Mouse (Mus musculus) thymus, postnatal 0 days (tissue): Measurements from ENCODE around the gene Hsd17b12. TPM values are rescaled to one million over a fixed set of nuclear protein-coding genes. Genes with fewer than 3 reads are reported as not detected.

Source experiments
- DNase-seq: peaks from one replicate; pipeline ENCODE4 v3.0.0-alpha.2; 2015; ENCODE audit warnings: low spot score
- polyA plus RNA-seq: library from polyadenylated mRNA; unstranded; fragments of >200 nt; fragmentation: Nextera tagmentation; extraction: Ambion mirVana; gene quantifications from 2 replicates; pipeline ENCODE4 v1.2.1, GENCODE M21; 2015

Gene Hsd17b12
- polyA plus RNA-seq = 68.8 and 73.6 TPM in 2 replicates

DNA sequence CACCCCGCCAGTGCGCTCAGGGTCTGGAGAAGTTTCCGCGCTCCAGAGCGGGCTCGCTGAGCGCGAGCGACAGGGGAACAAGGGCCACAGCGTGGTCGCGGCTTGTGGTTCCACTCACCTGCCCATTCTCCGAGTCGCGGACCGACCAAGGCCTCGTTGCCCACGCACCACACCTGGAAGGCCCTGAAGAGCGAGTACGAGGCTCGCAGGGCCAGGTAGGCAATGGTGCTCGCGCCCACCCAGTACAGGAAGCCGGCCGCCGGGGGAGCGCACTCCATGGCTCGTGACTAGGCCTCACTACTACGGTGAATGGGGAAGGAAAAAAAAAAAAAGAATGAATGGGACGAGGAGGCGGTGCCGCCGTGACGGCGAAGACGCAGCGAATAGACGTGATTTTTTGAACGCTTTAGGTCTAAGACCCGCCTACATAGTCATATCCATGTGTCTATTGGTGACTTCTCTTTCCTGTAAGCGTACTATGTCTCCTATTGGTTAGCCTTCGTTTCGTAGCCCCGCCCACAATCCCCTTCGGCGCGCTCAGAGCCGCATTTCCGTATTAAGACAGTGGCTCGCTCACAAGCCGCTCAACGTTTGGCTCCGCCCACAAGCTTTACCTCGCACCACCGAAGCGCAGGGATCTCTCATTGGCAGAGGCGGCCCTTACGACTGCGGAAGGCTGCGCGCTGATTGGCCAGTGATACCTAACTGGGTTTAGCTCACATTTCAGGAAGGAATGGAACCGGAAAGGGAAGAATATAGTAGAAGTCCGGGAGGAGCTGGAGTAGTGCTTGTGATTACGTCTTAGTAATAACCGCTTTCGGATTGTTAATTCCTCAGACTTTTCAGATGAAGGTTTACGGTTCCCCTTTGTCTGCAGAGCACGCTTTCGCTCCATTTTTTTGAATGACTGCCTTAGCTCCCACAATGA lies at the start of gene Hsd17b12:
Gene Hsd17b12, minus strand, starts transcription at position 373 of the 928 bp plus-strand sequence.
- peak; percentile 100 for DNase-seq

DNA sequence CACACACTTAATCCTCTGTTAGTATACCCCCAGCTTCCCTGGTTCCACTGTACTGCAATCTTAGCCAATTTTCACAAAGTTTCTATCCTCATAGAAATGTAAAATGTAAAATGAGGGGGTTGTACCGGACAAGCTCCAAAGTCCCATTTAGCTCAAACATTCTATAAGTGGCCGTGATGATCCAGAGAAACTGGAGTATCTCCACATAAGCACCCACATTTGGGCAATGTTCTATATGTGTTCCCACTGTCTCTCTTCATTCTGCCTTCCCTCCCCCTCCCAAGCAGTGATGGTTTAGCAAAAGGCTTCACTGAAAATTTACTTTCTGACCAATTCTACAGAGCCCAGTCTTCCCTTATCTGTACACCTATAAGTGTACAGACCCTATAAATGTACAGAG lies 27.1 kb upstream of the Hsd17b12 start:
- DNase-seq = no peak

DNA sequence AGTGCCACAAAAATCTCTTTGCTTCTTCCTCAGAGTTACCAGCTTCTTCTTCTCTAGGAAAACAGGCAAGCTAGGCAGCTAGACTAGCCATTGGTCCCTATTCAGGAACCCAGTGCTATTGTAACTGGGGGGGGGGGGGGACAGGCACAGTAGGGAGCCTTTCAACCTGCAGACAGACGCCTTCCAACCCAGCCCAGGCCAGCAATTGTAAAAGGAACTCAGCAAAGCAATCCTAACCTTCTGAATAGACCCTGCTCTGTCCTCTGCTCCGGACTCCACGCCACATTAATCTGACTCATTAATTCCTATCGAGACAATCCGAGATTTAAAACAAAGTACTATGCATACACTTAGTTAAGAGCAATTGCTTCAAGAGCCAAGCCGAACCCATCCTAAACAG lies 26.4 kb upstream of the Hsd17b12 start:
- no peak for DNase-seq

DNA sequence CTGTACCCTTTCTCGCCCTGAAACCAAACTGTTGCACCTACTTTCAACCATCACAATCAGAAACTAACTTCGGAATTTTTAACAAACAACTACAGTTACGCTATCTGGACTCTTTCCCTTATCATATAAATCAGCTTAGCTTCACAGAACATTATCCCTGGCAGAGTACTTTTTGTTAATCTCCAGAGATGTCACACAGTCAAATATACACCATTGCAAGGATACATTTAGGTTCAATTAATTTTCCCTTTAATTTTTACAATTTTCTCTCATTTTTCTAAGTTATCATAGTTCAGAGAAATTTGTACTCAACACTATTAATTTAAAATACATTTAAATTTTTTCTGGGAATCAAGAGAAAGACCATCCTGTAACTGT lies 21.3 kb upstream of the Hsd17b12 start:
- no peak for DNase-seq

DNA sequence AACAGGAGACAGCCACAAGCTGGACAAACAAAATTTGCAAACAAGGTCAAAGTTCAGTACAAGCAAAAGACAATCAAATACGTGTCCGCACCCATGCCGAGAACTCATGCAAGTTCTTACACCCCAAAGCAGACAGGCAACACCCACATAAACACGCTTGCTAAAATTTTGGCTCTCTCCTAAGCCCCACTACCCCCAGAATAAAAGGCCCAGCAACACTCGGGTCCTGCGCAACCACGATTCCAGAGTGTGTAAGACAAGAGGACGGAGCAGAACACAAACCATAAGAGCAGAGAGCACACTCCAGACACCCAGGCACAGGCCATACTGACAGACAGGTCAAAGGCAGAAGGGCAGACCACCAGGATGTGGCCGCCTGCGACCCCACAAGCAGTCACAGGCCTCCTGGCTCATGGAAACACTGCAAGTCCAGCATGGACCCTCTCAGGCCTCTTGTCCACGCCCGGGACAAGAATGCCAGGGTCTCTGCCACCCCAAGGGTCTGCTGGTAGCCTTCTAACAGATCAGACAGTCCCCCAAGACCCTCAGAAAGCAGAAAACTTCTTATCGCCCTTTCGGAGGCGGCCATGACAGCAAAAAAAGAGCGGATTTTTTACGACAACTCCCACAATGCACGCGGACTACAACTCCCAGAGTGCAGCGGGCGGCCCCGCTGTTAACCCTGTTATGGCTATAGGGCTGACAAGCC lies 20.7 kb upstream of the Hsd17b12 start:
- DNase-seq = peak; percentile 87

DNA sequence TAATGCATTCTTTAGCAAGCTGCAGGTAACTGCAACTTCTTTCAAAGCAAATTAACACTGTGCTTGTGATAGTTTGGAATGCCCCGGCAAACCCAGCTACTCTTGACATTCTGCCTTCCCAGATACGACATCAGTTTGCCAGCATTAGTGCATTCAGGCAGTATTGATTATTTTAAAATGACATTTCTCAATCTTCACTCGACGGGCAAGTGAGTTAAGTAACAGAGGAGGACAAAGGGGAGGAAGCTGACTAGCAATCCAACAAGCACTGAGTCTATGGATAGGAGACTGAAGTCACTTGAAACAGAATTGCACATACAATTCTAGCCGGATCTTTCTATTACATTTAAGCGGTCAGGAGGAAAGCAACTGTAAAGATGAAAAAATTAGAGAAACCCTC lies 19.5 kb upstream of the Hsd17b12 start:
- DNase-seq = no peak

DNA sequence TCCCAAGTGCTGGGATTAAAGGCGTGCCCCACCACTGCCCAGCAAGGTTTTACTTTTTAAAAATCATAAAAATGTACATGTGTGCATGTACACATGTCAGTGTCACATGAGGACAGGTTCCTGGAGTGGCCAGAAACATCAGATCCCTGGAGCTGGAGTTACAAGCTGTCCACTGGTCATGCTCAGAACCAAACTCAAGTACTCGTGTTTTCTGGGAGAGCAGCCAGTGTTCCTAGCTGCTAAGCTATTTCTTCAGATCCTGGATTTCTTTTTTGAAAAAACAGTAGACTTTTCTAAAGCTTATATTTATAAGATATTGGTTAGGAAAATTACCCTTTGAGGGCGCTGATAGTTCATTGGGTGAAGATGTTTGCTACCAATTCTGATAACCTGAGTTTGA lies 18.6 kb upstream of the Hsd17b12 start:
- DNase-seq = no peak

DNA sequence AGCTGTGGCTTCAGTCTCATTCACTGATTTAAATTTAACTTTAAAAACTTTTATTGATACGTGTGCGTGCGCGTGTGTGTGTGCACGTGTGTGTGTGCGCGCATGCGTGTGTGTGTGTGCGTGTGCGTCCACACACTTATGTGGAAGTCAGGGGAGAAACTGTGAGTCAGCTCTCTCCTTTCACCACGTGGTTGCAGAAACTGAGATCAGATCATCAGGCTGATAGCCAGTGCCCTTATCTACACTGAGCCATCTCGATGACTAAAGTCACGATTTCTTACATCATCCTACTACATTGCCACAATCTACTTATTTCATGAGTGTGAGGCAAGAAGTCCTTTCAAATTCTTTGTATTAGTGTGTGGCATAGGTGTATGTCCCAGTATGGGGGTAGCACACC lies 15.8 kb upstream of the Hsd17b12 start:
- no peak for DNase-seq

DNA sequence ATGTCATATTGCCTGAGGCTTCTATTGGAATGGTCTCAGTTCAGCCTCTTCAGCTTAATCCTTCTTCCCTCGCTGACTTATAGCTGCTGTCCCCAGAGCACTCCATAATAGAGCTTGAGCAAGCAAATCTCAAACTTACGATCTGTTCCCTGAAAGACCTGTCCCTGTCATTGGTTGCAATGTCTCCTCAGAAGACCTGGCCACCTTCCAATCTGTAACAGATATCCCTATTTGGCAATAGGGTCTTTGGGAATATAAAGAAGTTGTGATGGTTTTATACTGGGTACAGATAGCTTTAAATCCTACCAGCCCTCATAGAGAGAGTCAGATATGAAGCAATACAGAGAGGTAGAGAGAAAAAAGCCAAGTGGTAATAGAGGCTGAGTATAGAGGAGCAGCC lies 5.4 kb upstream of the Hsd17b12 start:
- no peak for DNase-seq

DNA sequence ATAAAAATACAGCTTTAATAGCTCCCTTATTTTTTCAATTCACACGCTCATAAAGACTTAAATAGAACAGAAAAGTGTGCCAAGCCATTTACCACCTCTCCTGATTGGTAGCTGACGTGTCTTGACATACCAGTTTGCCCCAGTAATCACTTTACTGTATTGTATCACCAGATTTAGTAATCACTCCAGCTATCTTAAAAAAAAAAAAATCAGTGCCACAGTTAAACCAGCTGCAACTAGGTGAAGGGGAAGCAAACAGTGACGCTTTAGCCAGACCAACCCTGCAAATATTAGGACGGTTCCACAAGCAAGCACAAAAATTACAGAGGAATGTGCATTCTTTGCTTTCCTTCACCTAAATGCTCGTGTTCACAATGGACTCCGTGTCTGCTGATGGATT lies 4.4 kb upstream of the Hsd17b12 start:
- DNase-seq = no peak

DNA sequence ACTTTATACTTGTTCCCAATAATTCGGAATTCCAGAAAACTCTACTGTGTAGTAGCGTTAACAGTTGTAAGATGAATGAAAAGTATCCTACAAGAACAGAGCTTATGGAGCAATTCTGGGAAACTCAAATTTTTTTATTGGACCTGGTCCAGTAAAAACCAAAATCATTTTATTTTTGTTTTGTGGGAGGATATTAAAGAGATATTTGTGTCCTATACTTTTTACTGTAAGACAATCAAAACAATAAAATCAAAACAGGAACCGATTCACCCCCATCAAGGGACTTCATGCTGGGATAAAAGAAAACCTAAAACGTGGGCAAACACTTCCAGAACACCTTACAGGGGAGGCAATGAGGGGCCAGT lies 738 bp upstream of the Hsd17b12 start:
- no peak for DNase-seq

DNA sequence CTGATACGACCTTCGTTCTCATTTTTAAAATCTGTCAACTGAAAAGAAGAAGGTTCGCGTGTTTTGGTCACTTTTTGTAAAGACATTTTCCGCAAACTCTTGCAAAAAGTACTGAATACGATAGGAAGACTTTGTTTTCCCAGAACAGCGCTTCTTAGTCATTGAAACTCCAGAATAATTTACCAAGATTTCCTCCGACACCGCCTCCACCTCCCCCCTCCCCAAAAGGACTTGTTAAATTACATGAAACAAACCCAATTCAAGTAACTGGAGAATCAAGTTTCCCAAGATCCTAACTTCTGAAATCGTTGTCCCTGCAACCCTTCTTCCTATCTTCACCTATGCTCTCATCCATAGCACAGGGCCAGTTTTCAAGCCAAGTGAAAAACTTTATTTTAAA lies 713 bp downstream of the Hsd17b12 start:
- peak; percentile 9 for DNase-seq

DNA sequence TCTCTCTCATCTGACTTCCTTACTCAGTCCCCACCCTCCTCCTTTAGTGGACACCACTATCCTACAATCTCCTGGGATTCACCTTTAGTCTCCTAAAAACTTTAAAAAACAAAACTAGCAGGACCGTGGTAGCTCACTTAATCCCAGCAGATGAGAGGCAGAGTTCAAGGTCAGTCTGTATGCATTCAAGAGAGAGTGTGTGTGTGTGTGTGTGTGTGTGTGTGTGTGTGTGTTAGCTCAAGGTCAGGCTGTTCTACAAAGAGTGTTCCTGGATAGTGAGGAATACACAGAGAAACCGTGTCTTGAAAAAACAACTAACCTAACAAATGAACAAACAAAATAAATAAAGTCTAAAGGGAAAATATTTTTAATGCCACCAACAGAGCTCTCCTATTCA lies 12.6 kb downstream of the Hsd17b12 start:
- no peak for DNase-seq

DNA sequence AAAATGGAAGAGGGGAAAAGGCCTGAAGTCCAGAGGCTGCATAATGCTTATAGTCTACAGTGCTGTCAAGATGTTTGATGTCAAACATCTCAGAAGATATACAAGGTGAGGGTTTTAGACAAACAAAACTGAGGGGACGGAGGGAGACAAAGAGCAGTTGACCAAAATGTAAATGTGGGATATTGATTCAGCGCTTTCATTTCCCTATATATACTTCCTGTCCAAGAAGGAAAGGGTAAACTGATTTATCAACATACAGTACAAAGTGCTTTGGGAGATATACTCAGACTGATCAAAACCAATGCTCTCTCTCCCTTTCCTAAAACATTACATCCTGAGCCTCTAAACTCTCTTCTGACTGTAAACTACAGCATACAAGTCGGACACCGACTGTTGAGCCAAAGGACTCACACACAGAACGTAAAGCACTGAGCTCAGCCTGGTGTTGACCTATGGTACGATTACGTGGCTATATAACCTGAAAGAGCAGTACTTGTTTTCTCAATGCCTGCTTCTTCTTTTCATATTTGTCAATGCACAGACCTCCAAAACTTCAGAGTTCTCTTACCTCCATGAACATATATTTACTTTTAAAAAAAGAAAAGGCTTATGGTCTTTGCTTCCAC lies 13.1 kb downstream of the Hsd17b12 start:
- no peak for DNase-seq

DNA sequence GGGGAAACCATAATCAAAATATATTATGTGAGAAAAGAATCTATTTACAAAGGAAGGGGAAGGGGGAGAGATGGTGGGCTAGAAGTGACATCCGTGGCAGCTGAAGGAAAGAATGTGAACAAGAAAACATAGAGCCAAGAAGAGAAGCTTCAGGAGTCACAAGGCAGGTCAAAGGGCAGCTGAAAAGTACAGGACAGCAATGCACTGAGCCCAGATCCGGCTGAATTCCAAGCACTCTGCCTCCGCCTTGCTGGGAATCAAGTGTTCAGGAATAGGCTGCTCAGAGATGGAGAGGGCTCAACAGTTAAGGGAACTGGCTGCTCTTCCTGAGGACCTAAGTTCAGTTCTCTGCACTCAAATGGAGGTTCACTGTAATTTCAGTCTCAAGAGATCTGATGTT lies 16.5 kb downstream of the Hsd17b12 start:
- DNase-seq = no peak

DNA sequence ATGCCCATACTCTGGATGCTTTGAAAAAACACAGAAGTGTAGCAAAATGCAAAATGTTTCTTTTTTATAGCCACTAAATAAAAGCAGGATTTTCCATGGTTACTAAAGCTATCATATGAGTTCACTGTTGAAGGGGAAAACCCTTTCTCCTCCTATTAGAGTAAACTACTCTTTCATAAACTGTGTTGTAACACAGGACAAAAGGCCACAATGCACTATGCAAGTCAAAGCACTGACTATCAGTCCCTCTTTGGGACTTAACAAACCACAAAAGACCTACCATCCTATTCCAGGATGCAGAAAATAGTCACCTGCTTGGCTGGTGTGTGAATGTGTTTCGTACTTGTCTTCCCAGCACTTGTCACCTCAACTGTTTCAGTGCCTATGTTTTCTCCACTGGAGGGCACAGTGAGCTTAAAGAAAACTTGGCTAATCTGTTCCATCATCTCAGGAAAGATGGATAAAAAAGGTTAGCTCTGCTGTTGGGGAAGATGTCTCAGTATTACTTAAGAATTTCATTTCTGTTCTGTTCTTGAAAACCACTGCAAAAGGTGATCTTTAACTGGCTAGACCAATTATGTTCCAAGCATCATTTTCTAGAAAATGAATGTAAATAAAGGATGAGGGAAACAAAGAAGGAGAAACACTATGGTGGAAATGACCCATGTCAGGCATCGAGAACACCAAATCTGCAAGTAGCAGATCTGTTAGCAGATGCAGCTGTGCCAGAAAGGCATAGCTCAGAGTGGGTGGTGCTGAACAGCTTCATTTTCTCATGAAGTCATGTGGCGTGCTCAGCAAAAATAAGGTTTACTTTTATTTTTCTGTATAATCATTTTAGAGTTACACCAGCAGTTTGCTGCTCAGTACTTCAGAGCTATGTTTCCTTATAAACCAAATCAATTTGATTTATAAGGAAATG lies 19.0 kb downstream of the Hsd17b12 start:
- no peak for DNase-seq

DNA sequence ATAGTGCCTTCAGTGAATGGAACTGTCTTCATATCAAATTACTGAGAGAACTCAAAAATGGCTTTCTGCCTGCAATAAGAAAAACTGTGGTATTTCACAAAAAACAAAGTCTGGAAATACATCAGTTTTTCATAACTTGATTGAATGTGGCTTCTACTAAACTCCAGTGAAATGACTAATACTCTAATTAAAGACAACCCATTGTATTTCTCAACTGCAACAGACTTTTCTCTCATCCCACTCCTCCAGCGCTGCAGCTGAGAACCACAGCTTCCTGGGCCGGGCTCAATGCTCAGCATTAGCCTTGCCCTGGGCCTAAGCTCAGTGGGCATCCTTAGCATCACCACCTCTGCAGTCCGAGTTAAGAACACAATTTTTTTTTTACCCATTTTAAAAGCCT lies 20.9 kb downstream of the Hsd17b12 start:
- DNase-seq = no peak

DNA sequence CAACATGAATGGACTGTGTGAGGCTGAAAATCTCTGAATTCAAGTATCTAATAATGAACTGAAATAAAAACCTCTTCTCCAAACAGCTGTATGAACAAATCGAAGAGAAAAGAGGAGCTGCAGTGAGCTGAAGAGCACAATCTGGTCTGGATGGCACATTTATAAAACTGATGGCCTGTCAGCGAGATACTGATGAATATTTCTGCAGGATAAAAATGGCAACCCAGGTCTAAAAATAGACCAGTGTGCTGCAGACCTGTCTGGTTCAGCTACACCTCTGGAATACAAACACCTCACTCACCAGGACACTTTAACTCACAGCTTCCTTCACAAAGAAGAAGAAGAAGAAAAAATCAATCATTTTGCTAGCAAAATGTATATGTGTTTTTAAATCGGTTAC lies 29.3 kb downstream of the Hsd17b12 start:
- no peak for DNase-seq

DNA sequence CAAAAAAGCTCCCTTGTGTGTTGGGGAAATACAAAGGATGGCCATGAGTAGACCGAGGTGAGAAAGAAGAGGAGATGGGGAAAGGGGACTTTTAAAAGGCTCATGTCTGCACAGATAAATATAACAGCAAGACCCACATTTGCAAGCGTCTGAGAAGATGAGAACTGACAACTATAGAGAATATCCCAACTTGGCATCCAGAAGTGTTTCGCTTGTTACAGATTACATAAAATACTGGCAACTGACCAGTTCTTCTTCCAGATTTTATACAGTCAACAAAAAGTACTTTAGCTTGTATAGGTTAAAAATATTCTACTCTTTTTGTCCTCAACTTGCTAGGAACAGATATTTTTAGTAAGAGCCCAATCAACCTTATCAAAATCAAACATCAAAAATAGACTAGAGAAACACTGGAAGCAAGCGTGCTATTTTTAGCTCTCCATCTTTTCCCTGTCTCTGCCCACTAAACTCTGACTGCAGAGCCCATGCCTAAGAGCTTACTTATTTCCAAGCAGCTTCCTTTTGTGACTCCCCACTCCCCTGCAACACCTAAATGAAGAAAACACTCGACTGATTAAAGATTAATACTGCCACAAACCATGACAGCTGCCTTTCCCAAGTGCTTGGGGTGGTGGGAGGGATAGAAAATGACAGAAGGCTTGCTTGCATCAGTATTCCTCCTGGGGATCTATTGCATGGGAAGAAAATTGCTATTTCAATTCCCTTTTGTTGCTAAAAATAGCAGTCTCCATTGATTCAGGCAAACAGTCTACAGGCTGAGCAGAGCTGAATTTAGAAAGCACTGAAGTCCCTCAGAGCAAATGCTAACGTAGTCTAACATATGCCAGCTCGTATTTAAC lies 35.4 kb downstream of the Hsd17b12 start:
- DNase-seq = no peak

DNA sequence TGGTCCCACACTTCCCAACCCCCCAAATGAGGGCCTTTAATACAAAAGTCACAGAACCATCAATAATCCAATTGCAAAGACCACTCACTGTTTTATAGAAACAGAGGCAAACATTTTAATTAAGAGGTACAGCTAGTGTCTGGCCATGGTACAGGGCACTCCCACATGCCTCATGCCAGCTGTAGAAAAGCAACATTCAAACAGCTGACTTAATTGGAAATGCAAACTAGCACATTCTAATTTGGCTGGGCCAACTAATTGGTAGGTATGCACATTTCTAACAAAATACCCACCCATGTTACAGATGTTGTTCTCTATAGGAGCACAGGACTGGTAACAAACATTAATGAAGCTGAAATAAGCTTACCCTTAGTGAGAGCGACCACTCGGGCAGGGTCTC lies 54.0 kb downstream of the Hsd17b12 start:
- DNase-seq = no peak
